Mouse (Mus musculus) intestine, postnatal 0 days (tissue): Measurements from ENCODE around the gene Il1rl2. TPM values are rescaled to one million over a fixed set of nuclear protein-coding genes. Genes with fewer than 3 reads are reported as not detected.

Source experiments
- ATAC-seq: fragments of 200-750 bp; cut with Nextera tagmentation; 2 replicates; pipeline ENCODE4 v1.8.0; 2017; ENCODE audit warnings: mild to moderate bottlenecking, moderate TSS enrichment, moderate library complexity
- H3K27ac ChIP-seq: fragments of 300-500 bp; sonication (generic); 2 replicates; pipeline ENCODE4 v1.5.1; 2014; ENCODE audit warnings: mild to moderate bottlenecking, low read depth, low read length, moderate library complexity
- H3K27me3 ChIP-seq: fragments of 300-500 bp; sonication (generic); replicated peaks from 2 replicates; pipeline ENCODE4 v1.6.1; 2014; ENCODE audit warnings: low read length, mixed read lengths; ENCODE audit not compliant: control insufficient read depth, insufficient read depth
- H3K36me3 ChIP-seq: fragments of 300-500 bp; sonication (generic); 2 replicates; pipeline ENCODE4 v1.6.1; 2014; ENCODE audit warnings: mild to moderate bottlenecking, moderate library complexity; ENCODE audit not compliant: control insufficient read depth, insufficient read depth
- H3K4me1 ChIP-seq: fragments of 300-500 bp; sonication (generic); replicated peaks from 2 replicates; pipeline ENCODE4 v1.6.1; 2014; ENCODE audit warnings: antibody characterized with exemption, low read length, mixed read lengths; ENCODE audit not compliant: control insufficient read depth, insufficient read depth
- H3K4me2 ChIP-seq: fragments of 300-500 bp; sonication (generic); replicated peaks from 2 replicates; pipeline ENCODE4 v1.6.1; 2014; ENCODE audit warnings: low read depth, mild to moderate bottlenecking, moderate library complexity
- H3K4me3 ChIP-seq: fragments of 300-500 bp; sonication (generic); 2 replicates; pipeline ENCODE4 v1.5.1; 2014; ENCODE audit warnings: low read depth, low read length
- H3K9ac ChIP-seq: fragments of 300-500 bp; sonication (generic); 2 replicates; pipeline ENCODE4 v1.6.1; 2014; ENCODE audit warnings: mild to moderate bottlenecking, low read depth, low read length
- H3K9me3 ChIP-seq: fragments of 300-500 bp; sonication (generic); 2 replicates; pipeline ENCODE4 v1.6.1; 2016; ENCODE audit warnings: mixed run types; ENCODE audit not compliant: control insufficient read depth
- CTCF ChIP-seq: sonication (generic); IDR thresholded peaks from 2 replicates; pipeline ENCODE4 v1.5.1; 2016; ENCODE audit warnings: low read depth, mild to moderate bottlenecking, control low read depth, antibody characterized with exemption, moderate library complexity
- WGBS: fragments of 180-500 bp; shearing (Covaris S2); extraction: QIAGEN DNeasy Blood & Tissue Kit; methylation state at CpG from one replicate; pipeline ENCODE4 v1.1.7; 2014; 5-methylcytosine and 5-hydroxymethylcytosine counted together
- polyA plus RNA-seq: library from polyadenylated mRNA; unstranded; fragments of >200 nt; fragmentation: Nextera tagmentation; extraction: Ambion mirVana; gene quantifications from 2 replicates; pipeline ENCODE4 v1.2.1, GENCODE M21; 2015

Gene Il1rl2
- polyA plus RNA-seq, 1 experiment from 2014 or later: 3.3 TPM

DNA sequence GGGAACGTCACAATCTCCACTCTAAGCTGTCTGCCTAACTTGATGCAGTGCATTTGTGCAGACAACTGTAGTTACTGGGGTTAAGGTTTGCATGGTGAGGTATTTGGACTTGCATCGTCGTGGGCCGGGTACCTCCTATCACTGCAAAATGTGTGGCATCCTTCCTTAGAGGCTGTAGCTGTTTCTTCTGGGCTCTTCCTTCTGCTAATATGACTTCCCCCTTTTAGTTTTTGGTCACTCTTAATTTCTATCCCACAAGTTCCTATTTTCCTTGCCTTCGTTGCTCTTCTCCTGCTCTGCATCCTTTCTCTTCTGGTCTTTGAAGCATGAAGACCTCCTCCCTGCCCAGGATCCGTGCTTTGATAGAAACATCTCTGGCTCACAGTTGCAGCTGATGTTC, 68.1 kb downstream of the Il1rl2 start:
- Histone ChIP-seq H3K9me3 (no peaks in the 10 kb centered on the region), H3K27me3 (no peaks in the 10 kb centered on the region), H3K4me3 (no peak overlapping the region), H3K9ac (no peak overlapping the region), H3K36me3 (no peaks in the 10 kb centered on the region), H3K27ac (no peak overlapping the region), H3K4me1 (no peaks in the 10 kb centered on the region), H3K4me2 (no peak overlapping the region)
- no peak for TF ChIP-seq CTCF
- ATAC-seq: no peak
- WGBS: 82% methylated on average over 6 of the region's 6 CpGs

DNA sequence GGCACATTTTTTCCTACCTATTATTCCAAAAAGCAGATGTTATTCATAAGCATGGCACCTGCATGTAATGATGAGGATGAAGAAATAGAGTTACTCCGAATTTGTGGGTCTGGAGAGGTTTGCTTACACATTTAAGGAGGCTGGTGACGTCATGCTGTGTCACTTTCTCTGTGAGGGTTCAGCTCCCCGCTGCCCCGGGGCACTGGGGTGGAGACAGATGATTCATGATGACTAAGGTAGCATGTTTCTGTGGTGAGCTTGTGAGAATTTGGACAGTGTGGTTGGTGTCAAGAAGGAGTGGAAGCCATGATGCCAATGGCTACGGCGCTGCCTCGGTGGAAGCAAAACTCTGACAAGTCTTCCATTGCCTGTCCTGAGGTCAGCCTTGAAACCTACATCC, 68.8 kb downstream of the Il1rl2 start:
- no peaks in the 10 kb centered on the region for H3K4me1 ChIP-seq
- WGBS: 84% methylated on average over 7 of the region's 7 CpGs

DNA sequence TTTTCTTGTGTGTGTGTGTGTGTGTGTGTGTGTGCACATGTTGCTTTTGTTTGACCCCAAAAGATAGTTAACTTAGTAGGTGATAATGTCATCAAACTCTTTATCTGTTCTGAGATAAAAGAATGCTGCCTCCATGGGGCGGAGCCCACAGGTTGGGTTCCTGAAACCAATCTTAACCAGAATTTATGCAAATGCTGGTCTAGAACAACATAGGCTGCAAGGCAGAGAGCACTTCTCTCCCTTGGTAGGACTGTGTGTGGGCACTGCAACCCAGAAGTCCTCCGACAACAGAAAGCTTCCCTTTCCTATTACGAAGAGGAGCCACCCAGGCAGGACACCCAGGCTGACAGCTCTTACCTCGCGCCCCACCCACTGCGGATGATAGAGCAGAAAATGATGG, 75.2 kb downstream of the Il1rl2 start:
- no peak for TF ChIP-seq CTCF
- WGBS: 90% methylated on average over 6 of the region's 6 CpGs

More for the DNA sequence above, 68.8 kb downstream of the Il1rl2 start:
- TF ChIP-seq CTCF: no peak
- Histone ChIP-seq H3K36me3 (no peaks in the 10 kb centered on the region), H3K27me3 (no peaks in the 10 kb centered on the region), H3K9ac (no peak overlapping the region), H3K4me2 (no peak overlapping the region), H3K27ac (no peak overlapping the region), H3K9me3 (no peaks in the 10 kb centered on the region), H3K4me3 (no peak overlapping the region)
- no peak for ATAC-seq

DNA sequence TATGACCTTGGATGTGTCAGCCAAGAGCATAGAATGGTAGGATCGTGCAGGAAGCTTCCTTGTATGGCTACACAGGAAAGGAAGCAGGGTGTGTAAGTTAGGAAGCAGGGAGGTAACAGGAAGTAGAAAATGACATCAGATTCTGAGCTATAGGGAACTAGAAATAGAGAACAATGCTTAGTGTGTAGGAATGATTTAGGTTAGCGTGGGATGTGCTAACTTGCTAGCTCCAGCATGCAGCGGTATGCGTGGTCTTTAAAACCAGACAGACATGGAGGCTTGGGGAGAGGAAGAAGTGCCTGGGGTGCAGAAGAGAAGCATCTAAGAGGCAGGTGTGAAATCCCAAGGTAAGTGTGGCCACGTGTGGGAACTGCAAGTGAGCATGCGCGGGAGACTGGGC, 80.3 kb downstream of the Il1rl2 start:
- TF ChIP-seq CTCF: no peak
- H3K4me3 ChIP-seq: no peak overlapping the region
- no peaks in the 10 kb centered on the region for H3K4me1 ChIP-seq
- 70% methylated on average over 7 of the region's 7 CpGs for WGBS
- H3K36me3 ChIP-seq: no peaks in the 10 kb centered on the region
- no peaks in the 10 kb centered on the region for H3K27me3 ChIP-seq
- no peaks in the 10 kb centered on the region for H3K9me3 ChIP-seq
- H3K4me2 ChIP-seq: no peak overlapping the region
- H3K9ac ChIP-seq: no peak overlapping the region
- ATAC-seq: no peak
- no peak overlapping the region for H3K27ac ChIP-seq

More for the DNA sequence above, 75.2 kb downstream of the Il1rl2 start:
- Histone ChIP-seq H3K36me3 (no peaks in the 10 kb centered on the region), H3K9ac (no peak overlapping the region), H3K4me1 (no peaks in the 10 kb centered on the region), H3K27me3 (no peaks in the 10 kb centered on the region), H3K9me3 (no peaks in the 10 kb centered on the region), H3K4me3 (no peak overlapping the region), H3K4me2 (no peak overlapping the region), H3K27ac (no peak overlapping the region)
- ATAC-seq: no peak

DNA sequence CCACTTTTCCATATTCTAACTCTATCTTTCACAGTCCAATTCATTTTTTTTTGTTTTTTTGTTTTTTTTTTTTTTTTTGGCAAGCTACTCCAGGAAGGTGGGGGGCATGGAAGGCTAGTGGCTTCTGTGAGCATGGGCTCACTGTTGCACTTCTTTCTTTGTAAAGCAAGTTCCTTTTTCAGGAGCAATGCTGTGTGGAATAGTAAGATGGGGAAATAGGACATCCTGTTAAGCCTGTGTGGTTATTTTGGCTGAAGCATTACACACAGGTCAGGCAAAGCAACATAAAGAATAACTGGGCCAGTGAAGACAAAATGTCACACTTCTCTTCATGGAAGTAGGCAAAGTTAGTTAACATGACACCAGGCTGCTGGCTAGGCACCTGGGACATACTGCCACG, 85.5 kb downstream of the Il1rl2 start:
- no peak overlapping the region for H3K4me3 ChIP-seq
- H3K36me3 ChIP-seq: no peaks in the 10 kb centered on the region
- no peaks in the 10 kb centered on the region for H3K27me3 ChIP-seq
- H3K9me3 ChIP-seq: no peaks in the 10 kb centered on the region
- no peak overlapping the region for H3K9ac ChIP-seq
- no peak for ATAC-seq
- H3K27ac ChIP-seq: no peak overlapping the region
- no peak for TF ChIP-seq CTCF
- no peak overlapping the region for H3K4me2 ChIP-seq
- H3K4me1 ChIP-seq: no peaks in the 10 kb centered on the region
- WGBS: 65% methylated on average over 1 of the region's 1 CpGs

DNA sequence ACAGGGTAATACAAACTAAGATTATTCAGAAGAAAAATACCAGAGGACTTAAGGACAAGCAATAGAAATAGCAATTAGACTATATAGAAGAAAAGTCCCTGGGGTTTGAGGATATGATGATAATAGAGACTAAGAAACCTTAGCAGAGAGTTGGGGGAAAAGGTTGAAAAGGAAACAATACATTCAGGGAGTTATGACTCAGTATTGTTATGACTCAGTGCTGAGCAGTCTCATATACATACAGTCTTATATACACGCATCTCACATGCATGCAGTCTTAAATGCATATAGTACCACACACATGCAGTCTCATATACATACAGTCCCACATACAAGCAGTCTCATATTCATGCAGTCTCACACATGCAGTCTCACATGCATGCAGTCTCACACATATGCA, 88.6 kb downstream of the Il1rl2 start:
- WGBS: 94% methylated on average over 1 of the region's 1 CpGs
- Histone ChIP-seq H3K27me3 (no peaks in the 10 kb centered on the region), H3K36me3 (no peaks in the 10 kb centered on the region), H3K27ac (no peak overlapping the region), H3K4me2 (no peak overlapping the region), H3K4me3 (no peak overlapping the region), H3K9me3 (no peaks in the 10 kb centered on the region), H3K4me1 (no peaks in the 10 kb centered on the region), H3K9ac (no peak overlapping the region)
- no peak for ATAC-seq
- TF ChIP-seq CTCF: no peak

DNA sequence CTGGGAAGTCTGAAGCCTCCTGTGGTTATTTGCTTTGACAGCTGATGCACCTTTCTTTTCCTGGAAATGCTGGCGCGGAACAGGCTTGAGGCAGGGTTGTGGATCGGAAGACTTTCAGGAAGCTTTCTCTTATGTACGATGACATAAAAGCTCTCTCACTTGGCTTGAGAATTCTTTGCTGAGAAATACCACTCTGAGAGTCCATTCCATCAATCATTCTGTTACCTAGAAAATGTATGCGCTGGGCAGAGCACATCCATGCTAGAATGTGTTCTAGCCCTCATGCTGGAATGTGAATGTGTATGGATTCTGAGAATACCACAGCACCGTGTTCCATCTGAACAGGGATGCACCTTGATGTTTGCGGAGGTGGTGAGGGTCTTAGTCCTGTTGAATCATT, 89.9 kb downstream of the Il1rl2 start:
- no peaks in the 10 kb centered on the region for H3K9me3 ChIP-seq
- H3K4me1 ChIP-seq: no peaks in the 10 kb centered on the region
- no peaks in the 10 kb centered on the region for H3K27me3 ChIP-seq
- no peak overlapping the region for H3K4me3 ChIP-seq
- no peaks in the 10 kb centered on the region for H3K36me3 ChIP-seq
- WGBS: 82% methylated on average over 7 of the region's 7 CpGs
- no peak overlapping the region for H3K9ac ChIP-seq
- H3K27ac ChIP-seq: no peak overlapping the region
- no peak for ATAC-seq
- no peak for TF ChIP-seq CTCF
- no peak overlapping the region for H3K4me2 ChIP-seq
